Mouse (Mus musculus) embryonic fibroblast, embryonic 13.5 days (primary cell): ENCODE measurements around the gene Sfpq.

Experiments
- CTCF ChIP-seq: IDR thresholded peaks from 2 replicates; pipeline ENCODE4 v1.5.1; 2011; ENCODE audit warnings: mild to moderate bottlenecking, control low read depth, low read length, moderate library complexity, borderline replicate concordance; ENCODE audit not compliant: insufficient read depth
- POLR2A ChIP-seq: IDR thresholded peaks from 2 replicates; pipeline ENCODE4 v1.6.1; 2011; ENCODE audit warnings: low read depth, mild to moderate bottlenecking, control low read depth, low read length, moderate library complexity

DNA sequence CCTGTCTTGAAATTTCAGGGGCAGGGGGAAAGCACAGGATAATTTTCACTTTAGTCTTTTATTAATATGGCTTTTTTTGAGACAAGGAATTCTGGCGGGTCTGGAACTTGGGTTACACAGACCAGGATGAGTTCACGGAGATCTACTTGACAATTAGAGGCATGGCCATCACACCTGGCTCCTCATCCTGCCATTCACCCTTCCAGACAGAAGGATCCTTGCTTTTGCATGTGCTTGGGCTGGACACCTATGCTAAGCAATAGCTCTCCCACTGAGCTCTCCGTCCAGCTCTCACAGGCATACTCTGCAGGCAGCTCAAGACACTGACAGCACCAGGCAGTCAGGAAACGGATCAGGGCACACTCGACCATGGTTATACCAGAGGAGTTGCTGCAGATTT, 31.9 kb downstream of the Sfpq start:
- TF ChIP-seq CTCF, result no peak
- TF ChIP-seq POLR2A, result no peak
